Mouse (Mus musculus) right cerebral cortex, postnatal 36 days (tissue): ENCODE results near the gene Zfp36.

Experiments used
- DNase-seq, 2 experiments: peaks; one replicate each; pipeline ENCODE4 v3.0.0; 2022; ENCODE audit warnings: low spot score in 2 of 2, mixed read lengths in 1 of 2

Zfp36 gene

GRCm38 (mm10) chr7:28384162-28384561 is 4.1 kb upstream of the Zfp36 start:
- DNase-seq, result no peak

GRCm38 (mm10) chr7:28383606-28384005 is 3.6 kb upstream of the Zfp36 start:
- DNase-seq, result no peak

- peak; percentile 70 to 75 for DNase-seq
These were observed 2.9 kb upstream of the Zfp36 start for GRCm38 (mm10) chr7:28382981-28383396.

GRCm38 (mm10) chr7:28382347-28382951 is 2.4 kb upstream of the Zfp36 start:
- DNase-seq, result no peak

- peak in 1 of 2 experiments; percentile 41 for DNase-seq
These were observed 1.9 kb upstream of the Zfp36 start for GRCm38 (mm10) chr7:28381938-28382337.

- no peak for DNase-seq
These were observed 1.2 kb upstream of the Zfp36 start for GRCm38 (mm10) chr7:28381017-28381790.

GRCm38 (mm10) chr7:28378769-28379651 is 1.0 kb downstream of the Zfp36 start:
- peak; percentile 68 to 72 for DNase-seq

- DNase-seq, result no peak
These were observed 1.9 kb downstream of the Zfp36 start for GRCm38 (mm10) chr7:28378066-28378690.

- no peak for DNase-seq
These were observed 2.6 kb downstream of the Zfp36 start for GRCm38 (mm10) chr7:28377190-28378065.

- DNase-seq, result no peak
These were observed 3.9 kb downstream of the Zfp36 start for GRCm38 (mm10) chr7:28376011-28376771.

GRCm38 (mm10) chr7:28375176-28375921 is 4.7 kb downstream of the Zfp36 start:
- DNase-seq, result peak; percentile 56 to 70

- no peak for DNase-seq
These were observed 5.4 kb downstream of the Zfp36 start for GRCm38 (mm10) chr7:28374647-28375046.

GRCm38 (mm10) chr7:28373891-28374495 is 6.1 kb downstream of the Zfp36 start:
- DNase-seq, result no peak

GRCm38 (mm10) chr7:28373131-28373581 is 6.9 kb downstream of the Zfp36 start:
- DNase-seq, result peak; percentile 54 to 67

GRCm38 (mm10) chr7:28372251-28373108 is 7.6 kb downstream of the Zfp36 start, which contains the start of gene Plekhg2:
Gene Plekhg2 (minus strand): TSS chr7:28372599.
- DNase-seq, result peak; percentile 92 to 93

GRCm38 (mm10) chr7:28371514-28371989 is 8.5 kb downstream of the Zfp36 start:
- DNase-seq, result no peak

GRCm38 (mm10) chr7:28370977-28371513 is 9.0 kb downstream of the Zfp36 start:
- no peak for DNase-seq
